Mouse (Mus musculus) MN1 (cell line): ENCODE measurements around the gene Rnf213.

Experiments
- DNase-seq: peaks from one replicate; pipeline ENCODE4 v3.0.0-alpha.2; 2016; ENCODE audit warnings: low spot score

Rnf213 gene

DNA sequence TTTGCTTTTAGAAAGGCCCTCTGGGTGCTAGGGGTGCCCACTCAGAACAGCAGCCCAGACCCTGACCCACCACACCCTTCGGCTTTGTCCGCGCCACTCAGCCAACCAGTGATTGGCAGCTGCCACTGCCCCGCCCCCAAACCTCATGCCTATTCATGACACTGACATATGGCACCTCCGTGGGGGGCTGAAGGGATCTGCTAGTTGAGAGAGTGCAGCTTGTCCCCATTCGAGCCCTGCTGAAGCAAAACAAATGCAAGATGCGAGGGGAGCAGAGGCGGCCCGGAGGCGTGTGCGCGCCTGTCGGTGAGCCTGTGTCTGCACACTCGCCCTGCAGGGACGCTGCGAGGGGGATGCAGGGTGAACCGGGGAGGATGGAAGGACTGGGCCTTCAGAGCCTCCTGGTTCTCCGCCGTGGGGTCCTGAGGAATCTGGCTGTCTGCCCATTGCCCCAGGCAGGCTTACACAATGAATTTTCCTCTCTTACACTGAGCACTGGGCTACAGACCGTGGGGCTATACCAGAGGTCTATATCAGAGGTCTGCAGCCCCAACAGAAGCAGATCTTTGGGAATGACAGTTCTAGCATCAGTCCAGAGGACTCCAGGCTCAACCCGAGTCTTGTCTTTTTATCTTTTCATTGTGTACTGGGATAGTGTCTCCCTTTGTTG, 122.2 kb downstream of the Rnf213 start:
- DNase-seq: no peak

DNA sequence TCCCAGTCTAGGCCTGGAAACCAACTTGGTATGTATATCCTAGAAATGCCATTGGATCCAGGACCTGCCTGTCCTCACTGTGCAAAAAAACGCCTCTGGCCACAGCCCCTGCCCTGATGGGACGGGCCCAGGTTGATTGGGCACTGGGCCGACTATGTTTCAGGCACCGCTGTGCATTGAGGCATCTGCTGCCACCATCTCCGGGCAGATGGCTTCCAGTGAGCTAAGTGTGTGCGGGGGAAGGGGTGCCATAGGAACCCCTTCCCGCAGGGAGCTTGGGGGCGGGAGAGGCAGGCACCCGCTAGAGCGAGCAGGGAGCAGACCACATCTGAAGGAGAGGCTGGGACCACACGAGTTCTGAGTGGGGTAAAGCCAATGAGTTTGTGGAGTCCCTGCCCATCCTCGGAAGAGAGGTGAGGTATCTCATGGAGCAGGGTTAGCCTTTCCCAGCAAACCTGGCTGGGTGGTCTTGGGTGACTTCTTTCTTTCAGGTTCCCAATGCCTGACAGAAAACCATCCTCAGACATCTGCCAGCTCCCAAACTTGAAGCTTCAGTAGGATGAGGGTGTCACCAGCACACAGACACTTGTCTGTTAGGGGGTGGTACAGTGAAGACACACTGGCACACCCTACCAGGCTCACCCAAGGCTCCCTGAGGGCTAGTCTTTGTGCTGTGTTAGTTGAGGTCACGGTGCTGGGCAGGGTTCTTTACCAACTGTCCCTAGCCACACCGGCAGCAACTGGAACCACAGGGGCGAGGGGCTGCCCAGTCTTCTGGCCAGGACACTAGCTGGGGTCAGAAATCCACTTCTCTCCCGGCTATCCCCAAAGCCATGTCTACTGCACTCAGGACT, 123.2 kb downstream of the Rnf213 start:
- DNase-seq: no peak

DNA sequence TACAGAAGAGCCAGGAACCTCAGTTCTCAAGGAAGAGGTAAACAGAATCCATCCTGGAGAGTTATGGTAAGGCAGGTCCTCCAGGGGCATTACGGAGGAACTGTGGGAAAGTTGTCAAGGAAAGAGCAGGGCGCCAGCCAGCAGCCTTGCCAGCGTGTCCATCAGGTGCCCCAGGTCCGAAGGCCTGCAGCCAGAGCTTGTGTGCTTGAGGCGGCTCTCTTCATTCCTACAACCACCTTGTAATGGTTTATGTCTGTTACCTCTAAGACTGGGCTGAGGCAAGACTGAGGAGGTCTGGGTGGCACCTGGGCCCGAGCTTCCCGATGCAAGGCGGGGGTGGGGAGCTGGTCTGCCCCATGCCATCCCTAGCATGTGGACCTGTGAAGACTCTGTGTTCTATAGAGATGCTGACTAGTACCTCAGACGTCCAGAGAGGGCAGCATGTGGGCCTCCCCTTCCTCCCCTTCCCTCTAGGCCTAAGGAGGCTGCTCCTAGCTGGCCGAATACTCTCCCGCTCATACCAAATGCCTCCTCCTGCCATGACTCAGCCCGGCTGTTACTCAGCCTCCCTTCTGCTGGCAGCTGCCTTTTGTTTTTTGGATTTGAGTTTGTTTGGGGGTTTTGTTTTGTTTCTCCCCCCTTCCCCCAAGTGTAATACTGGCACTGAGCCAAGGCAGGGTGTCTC, 123.9 kb downstream of the Rnf213 start:
- DNase-seq: peak; percentile 78

DNA sequence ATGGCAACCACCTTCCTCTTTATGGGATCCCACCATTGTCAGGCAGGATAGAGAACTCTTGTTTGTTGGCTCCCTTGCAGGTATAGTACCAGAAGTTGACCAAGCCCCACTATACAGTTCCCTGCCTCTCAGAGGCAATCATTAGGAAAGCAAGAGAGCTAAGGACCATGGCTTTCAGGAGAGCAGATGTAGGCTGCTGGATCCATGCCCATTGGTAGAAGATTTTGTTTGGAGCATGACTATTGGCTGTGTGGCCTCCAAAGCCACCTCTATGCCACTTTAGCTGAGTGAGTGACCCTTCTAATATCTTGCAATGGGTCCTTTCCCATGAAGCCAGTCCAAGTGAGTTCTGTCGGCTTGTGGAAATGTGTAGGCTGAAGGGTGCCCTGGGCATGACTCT, 126.5 kb downstream of the Rnf213 start:
- DNase-seq: no peak

DNA sequence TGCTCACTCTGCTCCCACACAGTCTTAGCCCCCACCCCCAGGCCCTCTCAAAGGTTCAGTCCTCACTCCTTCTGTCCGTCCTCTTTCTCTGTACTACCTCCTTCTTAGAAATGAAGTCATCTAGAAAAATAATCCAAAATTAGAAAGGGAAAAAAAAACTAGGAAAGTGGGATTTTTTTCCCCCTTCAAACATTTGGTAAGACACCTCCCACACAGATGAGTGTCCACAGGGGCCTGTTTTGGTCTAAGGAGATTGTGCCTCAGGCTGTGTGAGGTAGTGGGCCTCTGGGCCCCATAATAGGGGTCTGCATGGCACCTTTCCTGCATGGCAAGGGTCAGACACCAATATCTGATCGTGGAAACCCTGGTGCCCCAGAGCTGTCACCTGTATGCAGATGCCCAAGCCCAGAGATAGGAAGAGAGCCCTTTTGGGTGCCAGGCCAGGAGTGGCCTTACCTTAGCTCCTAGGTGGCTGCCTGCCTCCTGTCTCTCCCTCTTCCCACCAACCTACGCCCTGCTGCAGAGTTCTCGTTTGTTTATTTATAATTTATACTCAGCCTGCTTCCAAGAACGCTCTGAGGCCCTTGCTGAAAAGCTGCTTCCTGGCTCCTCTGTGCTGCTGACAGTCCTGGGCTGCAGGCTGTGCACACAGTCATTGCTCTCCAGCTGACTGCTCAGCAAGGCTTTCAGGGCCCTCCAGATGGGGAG, 127.3 kb downstream of the Rnf213 start:
- DNase-seq: no peak

DNA sequence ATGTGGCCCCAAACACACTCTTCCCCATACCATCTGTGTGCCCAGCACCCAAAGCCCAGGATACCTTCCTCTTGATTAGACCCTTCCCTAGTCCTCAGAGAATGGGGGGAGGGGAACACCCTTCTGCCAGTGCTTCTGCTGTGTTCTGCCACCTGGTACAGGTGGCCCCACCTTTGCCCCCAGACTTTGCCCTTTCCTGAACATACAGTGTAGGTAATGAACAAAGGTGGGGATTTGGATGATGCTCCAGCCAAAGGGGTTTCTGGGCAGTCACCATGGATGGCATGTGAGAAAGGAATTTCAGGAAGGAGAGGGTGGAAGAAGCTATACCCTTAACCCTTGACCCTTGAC, 127.8 kb downstream of the Rnf213 start:
- DNase-seq: no peak

DNA sequence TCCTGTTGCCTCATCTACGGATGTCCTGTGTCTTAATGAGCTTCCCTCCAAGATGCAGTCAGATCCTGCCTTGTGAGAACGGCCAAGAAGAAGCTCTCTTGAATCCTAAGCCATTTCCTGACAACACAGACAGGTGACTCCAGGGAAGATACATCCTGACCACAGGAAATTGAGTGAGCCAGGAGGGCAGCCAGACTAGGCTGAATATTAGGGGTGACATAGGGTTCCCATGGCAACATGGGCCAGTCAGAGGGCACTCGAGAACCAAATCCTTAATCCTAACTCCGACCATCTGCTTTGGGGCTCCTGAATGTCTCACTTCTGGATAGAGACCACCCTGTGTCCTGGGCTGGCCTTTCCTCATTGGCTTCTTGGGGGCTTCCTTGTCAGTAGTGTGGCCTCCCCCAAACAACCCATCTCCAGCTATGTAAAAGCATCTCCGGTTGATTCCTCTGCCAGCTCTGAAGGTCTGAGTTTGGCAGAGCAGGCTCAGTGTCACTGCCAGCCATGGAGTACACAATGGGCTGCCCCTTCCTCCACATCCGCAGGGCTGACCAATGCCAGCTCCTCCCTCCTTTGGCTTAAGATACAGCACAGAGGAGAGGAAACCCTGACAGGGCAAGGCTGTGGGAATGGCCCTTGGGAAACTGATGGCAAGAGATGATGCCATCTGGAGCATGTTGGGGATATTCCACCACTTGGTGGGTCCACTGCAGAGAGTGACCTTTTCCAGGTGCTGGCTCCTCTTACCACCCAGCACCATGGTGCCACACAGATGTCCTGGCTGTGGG, 129.2 kb downstream of the Rnf213 start:
- peak; percentile 17 for DNase-seq

DNA sequence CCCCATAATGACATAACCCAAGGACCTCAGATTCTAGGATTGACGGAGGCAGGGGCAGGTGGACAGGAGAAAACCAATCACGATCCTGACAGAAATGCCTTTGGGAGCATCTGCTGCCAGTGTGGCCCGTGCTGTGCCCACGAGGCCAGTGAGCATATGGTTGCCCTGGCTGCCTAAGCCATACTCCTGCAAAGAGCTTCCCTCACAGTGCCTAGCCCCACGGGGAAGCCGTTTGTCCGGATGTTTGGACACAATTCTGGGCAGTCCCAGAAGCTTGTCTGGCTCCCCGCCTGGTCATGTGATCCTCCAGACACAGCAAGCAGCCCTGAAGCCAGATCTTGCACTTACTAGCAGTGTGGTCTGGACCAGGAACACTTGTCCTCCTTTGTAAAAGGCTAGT, 129.9 kb downstream of the Rnf213 start:
- DNase-seq: peak; percentile 61

DNA sequence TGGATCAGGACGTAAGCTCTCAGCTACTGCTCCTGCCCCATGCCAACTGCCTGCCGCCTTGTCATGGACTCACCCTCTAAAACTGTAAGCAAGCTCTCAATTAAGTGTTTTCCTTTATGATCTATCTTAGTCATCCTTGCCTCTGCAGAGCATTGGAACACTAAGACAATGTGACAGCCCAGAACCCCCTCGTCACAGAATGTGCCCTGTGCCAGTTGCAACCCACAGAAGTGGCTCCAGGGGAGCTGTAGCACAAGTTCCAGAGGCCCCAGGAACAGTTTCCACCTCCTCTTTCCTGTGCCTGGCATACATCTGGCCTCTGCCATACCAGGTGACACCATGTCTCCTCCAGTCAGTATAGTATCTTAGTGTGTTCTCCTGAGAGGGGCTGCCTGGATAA, 130.5 kb downstream of the Rnf213 start:
- DNase-seq: no peak

DNA sequence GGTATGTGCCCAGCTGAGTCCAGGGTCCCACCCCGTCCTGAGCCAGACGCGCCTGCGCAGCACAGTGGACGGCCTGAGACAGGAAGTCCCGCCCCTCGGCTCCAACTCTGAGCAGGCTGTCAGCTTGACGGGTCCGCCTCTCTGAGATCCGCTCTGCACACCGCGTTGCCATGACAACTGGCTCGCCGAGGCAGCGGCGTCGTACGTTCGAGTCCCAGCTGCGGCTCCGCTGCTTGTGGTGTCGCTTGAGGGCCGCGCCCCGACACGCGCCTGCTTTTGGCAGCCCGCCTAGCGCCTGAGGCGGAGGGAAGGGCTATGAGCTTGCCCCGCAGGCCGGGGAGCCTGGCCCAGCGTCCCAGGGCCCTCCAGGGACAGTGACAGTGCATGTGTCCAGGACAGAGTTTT, 131.6 kb downstream of the Rnf213 start:
- DNase-seq: no peak

DNA sequence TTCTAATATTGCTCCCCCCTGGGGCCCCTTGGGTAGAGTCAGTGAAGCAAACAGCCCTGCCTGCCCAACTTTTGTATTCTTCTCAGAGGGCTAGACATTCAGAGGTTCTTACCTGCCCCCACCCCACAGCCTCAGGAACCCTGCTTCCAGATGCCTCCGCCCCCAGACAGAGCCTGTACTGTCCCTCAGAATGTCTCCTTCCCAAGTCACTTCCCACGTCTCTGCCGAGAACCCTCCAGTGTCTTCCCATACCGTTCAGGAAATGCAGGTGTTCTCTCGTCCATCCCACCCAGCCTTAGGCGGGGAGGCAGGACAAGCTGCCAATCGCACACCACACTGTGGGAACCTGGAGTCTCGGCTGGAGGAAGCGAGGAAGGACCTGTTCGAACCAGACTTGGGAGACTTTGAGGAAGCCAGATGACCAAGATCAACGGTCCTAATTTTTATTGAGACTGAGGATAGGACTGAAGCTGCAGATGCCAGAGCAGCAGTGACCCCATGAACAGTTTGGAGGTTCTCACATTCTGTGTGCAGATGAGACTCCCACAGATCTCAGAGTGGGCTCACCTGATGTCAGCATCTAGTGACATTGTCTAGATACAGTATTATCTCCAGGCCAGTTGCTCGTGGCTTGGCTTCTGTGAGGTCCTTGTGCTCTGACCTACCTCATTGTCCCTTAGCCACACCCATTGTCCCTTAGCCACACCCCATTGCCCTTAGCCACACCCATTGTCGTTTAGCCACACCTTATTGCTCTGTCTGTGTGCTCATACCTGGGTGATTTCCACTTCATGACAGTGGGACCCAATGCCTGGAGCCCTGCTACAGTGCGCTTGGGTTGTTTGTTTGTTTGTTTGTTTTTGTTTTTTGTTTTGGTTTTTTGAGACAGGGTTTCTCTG, 133.4 kb downstream of the Rnf213 start:
- no peak for DNase-seq

DNA sequence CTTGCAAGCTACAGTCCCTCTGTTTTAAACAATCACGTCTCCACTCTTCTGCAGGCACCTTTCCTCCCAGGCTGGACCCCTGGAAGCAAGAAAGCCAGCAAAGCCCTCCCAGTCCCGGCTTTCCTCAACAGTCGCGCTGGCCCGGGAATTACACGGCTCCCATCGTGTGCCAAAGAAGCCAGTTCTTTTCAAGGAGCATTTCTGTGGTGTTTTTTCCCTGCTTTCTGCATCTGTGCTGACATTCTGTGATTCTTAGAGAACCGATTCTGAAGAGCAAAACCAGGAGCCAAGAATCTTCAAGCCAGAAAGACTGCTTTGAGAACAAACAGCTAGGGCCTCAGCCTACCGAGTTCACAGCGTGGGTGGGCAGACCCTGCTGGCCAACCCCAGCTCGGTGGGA, 136.0 kb downstream of the Rnf213 start:
- no peak for DNase-seq

DNA sequence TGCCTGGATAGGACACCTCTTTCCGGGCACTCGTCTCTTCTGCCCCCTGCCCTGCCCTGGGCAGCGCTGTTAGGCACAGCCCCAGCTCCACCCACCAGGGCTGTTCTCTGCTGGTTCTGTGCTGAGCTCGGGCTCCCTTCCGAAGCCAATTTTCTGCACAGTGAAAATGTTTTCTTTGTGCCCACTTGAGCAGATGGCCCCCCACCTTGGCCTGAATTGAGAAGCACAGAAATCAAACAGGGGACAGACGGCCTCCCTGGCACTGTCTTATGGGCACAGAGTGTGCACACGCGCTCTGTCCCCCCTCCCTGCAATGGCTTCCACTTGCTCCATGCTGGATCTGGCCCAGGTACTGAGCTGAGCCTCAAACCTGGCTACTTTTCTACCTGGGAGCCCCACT, 139.6 kb downstream of the Rnf213 start:
- DNase-seq: no peak

DNA sequence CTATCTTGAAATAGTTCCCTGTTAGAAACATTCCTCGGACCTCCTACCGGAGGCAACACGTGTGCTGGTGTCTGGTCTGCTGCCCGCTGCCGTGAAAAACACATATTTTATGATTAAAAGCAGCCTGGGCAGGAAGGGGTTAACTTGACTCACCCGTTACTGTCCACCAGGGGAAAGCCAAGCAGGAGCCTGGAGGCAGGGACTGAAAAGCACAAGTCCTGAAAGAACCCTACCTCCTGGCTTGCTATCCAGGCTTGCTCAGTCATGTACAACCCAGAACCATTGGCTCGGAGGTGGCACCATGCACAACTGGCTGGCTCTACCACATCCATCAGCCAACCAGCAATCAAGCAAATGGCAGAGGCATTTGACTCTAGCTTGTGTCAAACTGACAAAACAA, 140.8 kb downstream of the Rnf213 start:
- no peak for DNase-seq
